Mouse (Mus musculus) heart, postnatal 0 days (tissue): ENCODE results near the gene Zcchc10. TPM values are rescaled to one million over a fixed set of nuclear protein-coding genes. Genes with fewer than 3 reads are reported as not detected.

Source experiments
- ATAC-seq: fragments of 200-750 bp; cut with Nextera tagmentation; 2 replicates; pipeline ENCODE4 v1.8.0; 2017; ENCODE audit warnings: low read depth, moderate number of reproducible peaks, moderate library complexity; ENCODE audit not compliant: insufficient read depth
- DNase-seq: peaks from one replicate; pipeline ENCODE4 v3.0.0-alpha.2; 2016; ENCODE audit warnings: low spot score
- H3K27ac ChIP-seq: fragments of 300-500 bp; sonication (generic); 2 replicates; pipeline ENCODE4 v1.5.1; 2014; ENCODE audit warnings: low read depth, mild to moderate bottlenecking
- H3K27me3 ChIP-seq: fragments of 300-500 bp; sonication (generic); 2 replicates; pipeline ENCODE4 v1.6.1; 2014; ENCODE audit warnings: low read length, mixed read lengths; ENCODE audit not compliant: control insufficient read depth, insufficient read depth
- H3K36me3 ChIP-seq: fragments of 300-500 bp; sonication (generic); replicated peaks from 2 replicates; pipeline ENCODE4 v1.6.1; 2014; ENCODE audit warnings: low read length, mixed read lengths; ENCODE audit not compliant: control insufficient read depth, insufficient read depth
- H3K4me1 ChIP-seq: fragments of 300-500 bp; sonication (generic); 2 replicates; pipeline ENCODE4 v1.6.1; 2014; ENCODE audit warnings: antibody characterized with exemption; ENCODE audit not compliant: control insufficient read depth, insufficient read depth
- H3K4me2 ChIP-seq: fragments of 300-500 bp; sonication (generic); 2 replicates; pipeline ENCODE4 v1.6.1; 2014; ENCODE audit warnings: low read depth, mild to moderate bottlenecking, low read length, moderate library complexity
- H3K4me3 ChIP-seq: fragments of 300-500 bp; sonication (generic); 2 replicates; pipeline ENCODE4 v1.5.1; 2014; ENCODE audit warnings: low read depth, low read length
- H3K9ac ChIP-seq: fragments of 300-500 bp; sonication (generic); replicated peaks from 2 replicates; pipeline ENCODE4 v1.6.1; 2014; ENCODE audit warnings: low read depth, low read length, mixed read lengths
- H3K9me3 ChIP-seq: fragments of 300-500 bp; sonication (generic); replicated peaks from 2 replicates; pipeline ENCODE4 v1.6.1; 2016; ENCODE audit warnings: low read length; ENCODE audit not compliant: control insufficient read depth
- CTCF ChIP-seq: IDR thresholded peaks from 2 replicates; pipeline ENCODE4 v1.5.1; 2016; ENCODE audit warnings: antibody characterized with exemption, control low read depth, low read depth
- EP300 ChIP-seq: IDR thresholded peaks from 2 replicates; pipeline ENCODE4 v1.6.1; 2016; ENCODE audit warnings: antibody characterized with exemption, low read depth
- WGBS: fragments of 180-500 bp; shearing (Covaris S2); extraction: QIAGEN DNeasy Blood & Tissue Kit; methylation state at CpG from one replicate; pipeline ENCODE4 v1.1.7; 2014; 5-methylcytosine and 5-hydroxymethylcytosine counted together
- polyA plus RNA-seq: library from polyadenylated mRNA; unstranded; fragments of >200 nt; fragmentation: Nextera tagmentation; extraction: Ambion mirVana; gene quantifications from 2 replicates; pipeline ENCODE4 v1.2.1, GENCODE M21; 2015
- total RNA-seq: library from RNA; depleted of rRNA; stranded (reverse); fragments of >200 nt; gene quantifications from 2 replicates; pipeline ENCODE4 v1.2.3, GENCODE M21; 2014; ENCODE audit warnings: low replicate concordance

Gene Zcchc10
- total and polyA plus RNA-seq, 2 experiments from 2014 or later = 15.3 TPM; not detected in 1

DNA sequence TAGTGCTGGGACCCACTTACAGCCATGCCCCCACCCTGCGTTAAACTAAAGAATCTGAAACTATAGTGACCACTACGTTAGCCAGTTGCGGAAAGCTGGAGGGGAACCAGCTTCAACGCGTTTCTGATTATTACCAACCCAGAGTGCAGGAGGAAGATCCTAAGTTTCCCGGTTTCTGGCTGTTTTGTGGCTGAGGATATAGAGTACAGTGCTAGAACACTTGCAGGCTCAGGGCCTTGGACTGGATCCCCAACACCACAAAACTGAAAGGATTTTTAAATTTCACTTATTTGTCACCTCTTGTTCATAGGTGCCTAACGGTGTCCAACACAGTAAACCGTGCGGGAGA is 23.3 kb upstream of the Zcchc10 start:
- Histone ChIP-seq H3K36me3 (peaks cover 3% of the 10 kb centered on the region; the same call in 1 of the 2 replicates), H3K4me1 (peaks cover 20% of the 10 kb centered on the region), H3K9me3 (no peaks in the 10 kb centered on the region), H3K27ac (peak overlapping the region; percentile 100), H3K9ac (peak overlapping the region; percentile 98), H3K27me3 (no peaks in the 10 kb centered on the region), H3K4me3 (peak overlapping the region; percentile 88), H3K4me2 (peak overlapping the region; percentile 86)
- ATAC-seq (no peak), DNase-seq (no peak)
- WGBS = 49% methylated on average over 9 of the region's 9 CpGs
- TF ChIP-seq CTCF = no peak
- TF ChIP-seq EP300 = no peak

DNA sequence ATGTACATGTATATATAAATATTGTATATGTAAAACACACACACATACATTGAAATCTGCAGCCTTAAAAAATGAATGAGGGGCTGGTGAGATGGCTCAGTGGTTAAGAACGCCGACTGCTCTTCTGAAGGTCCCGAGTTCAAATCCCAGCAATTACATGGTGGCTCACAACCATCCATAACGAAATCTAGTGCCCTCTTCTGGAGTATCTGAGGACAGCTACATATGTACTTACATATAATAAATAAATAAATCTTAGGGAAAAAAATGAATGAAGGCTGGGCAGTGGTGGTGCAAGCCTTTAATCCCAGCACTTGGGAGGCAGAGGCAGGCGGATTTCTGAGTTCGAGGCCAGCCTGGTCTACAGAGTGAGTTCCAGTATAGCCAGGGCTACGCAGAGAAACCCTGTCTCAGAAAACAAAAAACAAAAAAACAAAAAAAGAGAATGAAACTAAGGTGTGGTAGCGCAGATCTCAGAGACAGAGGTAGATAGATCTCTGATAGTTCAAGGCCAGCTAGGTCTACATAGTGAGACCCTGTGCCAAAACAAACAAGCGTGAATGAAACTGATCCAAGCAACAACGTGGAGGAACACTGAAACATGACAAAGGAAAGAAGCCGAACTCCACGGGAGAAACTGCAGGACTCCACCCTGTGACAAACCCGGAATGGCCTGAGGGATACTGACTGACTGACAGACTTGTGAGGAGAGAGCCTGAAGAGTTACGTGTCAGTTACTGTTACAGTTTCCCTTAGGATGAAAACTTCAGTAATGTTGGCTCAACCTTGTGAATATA is 20.2 kb upstream of the Zcchc10 start:
- Histone ChIP-seq H3K9ac (no peak overlapping the region), H3K4me2 (no peak overlapping the region), H3K27ac (no peak overlapping the region), H3K4me3 (no peak overlapping the region), H3K9me3 (no peaks in the 10 kb centered on the region), H3K36me3 (no peaks in the 10 kb centered on the region), H3K27me3 (no peaks in the 10 kb centered on the region), H3K4me1 (peaks cover 23% of the 10 kb centered on the region)
- TF ChIP-seq CTCF = no peak
- TF ChIP-seq EP300 = no peak
- 83% methylated on average over 14 of the region's 14 CpGs for WGBS
- DNase-seq = no peak
- no peak for ATAC-seq

DNA sequence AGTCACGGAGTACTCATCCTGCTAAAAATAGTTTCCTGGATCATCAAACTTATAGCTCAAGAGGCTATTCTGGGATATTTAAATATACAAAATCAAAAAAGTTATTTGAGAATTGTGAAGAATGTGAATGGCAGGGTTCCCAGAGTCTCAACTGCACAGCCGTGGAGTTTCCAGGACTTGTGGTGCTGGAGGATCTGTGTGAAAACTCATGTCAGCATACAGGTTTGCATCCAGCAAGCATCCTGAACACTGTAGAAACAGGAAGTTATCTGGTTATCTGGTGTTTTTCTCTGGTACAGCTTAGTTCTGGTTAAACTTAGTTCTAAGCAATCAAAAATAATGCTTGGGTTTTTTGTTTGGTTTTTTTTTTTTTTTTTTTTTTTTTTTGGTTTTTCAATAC is 17.5 kb upstream of the Zcchc10 start:
- WGBS = 11% methylated on average over 2 of the region's 2 CpGs
- DNase-seq (peak; percentile 90), ATAC-seq (no peak; the same call in 1 of the 2 replicates)

DNA sequence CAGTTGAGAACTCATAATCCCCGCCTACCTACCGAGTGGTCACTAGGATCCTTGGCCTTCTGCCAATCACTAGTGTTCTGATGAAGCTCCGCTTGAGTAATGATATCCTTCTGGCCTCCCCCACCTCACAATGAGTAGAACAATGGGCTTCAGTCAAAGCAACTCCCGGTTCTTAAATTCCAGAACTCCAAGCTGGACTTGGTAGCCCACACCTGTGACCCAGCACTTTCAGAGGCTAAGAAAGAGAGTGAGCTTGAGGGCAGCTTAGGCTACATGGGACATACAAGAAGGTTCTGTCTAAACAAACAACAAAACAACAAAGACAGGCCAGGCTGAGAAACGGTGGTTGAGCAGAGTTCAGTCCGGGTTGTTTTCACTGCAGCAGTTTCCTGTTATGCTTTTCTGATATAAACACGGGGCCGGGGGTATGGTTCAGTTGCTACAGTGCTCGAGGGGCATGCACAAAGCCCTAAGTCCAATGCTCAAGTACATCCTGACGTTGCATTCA is 16.9 kb upstream of the Zcchc10 start:
- Histone ChIP-seq H3K9ac (no peak overlapping the region), H3K27me3 (no peaks in the 10 kb centered on the region), H3K4me1 (peaks cover 25% of the 10 kb centered on the region), H3K36me3 (no peaks in the 10 kb centered on the region), H3K9me3 (no peaks in the 10 kb centered on the region), H3K4me3 (no peak overlapping the region), H3K4me2 (no peak overlapping the region), H3K27ac (peak overlapping the region; percentile 98)
- 30% methylated on average over 10 of the region's 10 CpGs for WGBS
- TF ChIP-seq EP300 (no peak), CTCF (no peak)
- ATAC-seq (peak; percentile 45), DNase-seq (peak; percentile 87)

More for the DNA sequence above, 17.5 kb upstream of the Zcchc10 start:
- H3K27me3 ChIP-seq = no peaks in the 10 kb centered on the region
- H3K9ac ChIP-seq = no peak overlapping the region
- peak overlapping the region; percentile 98 for H3K27ac ChIP-seq
- H3K9me3 ChIP-seq = no peaks in the 10 kb centered on the region
- no peaks in the 10 kb centered on the region for H3K36me3 ChIP-seq
- peaks cover 25% of the 10 kb centered on the region for H3K4me1 ChIP-seq
- no peak overlapping the region for H3K4me3 ChIP-seq
- H3K4me2 ChIP-seq = no peak overlapping the region
- TF ChIP-seq EP300 (no peak), CTCF (no peak)

DNA sequence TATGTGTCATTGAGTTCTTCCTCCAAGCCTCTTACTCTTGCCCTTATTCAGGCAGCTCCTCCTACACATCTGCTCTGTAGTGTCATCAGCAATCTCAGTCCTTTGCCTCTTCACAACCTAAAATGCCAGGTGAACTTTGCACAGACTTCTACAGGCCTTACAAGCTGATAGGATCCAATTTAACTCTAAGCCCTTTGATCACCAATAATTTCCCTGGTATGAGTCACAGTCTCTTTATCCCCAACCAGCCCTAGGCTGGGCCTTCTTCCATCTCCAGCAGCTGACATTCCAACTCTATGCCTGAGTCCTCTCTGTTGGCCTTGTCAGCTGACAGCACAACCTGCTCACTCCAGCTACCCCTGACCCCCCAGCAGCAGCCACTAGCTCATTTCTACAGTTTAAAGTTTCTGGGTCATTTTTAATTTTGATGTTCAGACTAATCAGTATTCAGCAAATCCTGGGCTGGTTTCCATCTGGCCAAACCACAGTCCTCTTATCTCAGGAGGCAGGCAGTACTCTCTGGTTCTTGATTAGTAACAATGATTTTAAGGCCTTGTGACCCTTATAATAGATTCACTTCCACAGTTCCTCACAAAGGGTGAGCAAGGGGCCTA is 16.1 kb upstream of the Zcchc10 start:
- peak; percentile 66 for ATAC-seq
- Histone ChIP-seq H3K9me3 (no peaks in the 10 kb centered on the region), H3K27me3 (no peaks in the 10 kb centered on the region), H3K9ac (no peak overlapping the region), H3K4me2 (no peak overlapping the region), H3K4me3 (no peak overlapping the region), H3K36me3 (no peaks in the 10 kb centered on the region), H3K4me1 (peaks cover 25% of the 10 kb centered on the region), H3K27ac (peak overlapping the region; percentile 98)
- no peak for TF ChIP-seq CTCF
- peak; percentile 41; the same call in 1 of the 2 replicates for TF ChIP-seq EP300
- DNase-seq = peak; percentile 76
